Comparison of ENCODE assay signal across 8 mouse cellular contexts in genomic region chr7:24600941-24601597, GRCm38 (mm10). TPM values are rescaled to one million over a fixed set of nuclear protein-coding genes. Genes with fewer than 3 reads are reported as not detected.
DNase-seq lines count a peak whose midpoint lies in the region; ATAC-seq and TF ChIP-seq lines count a peak whose summit lies in the region.

No protein-coding gene starts in this region.

- no peaks in the 10 kb centered on the region for H3K9me3 ChIP-seq in heart, embryonic 12.5 days (replicated peaks)
- H3K9me3 ChIP-seq in kidney, embryonic 16.5 days (ENCODE audit: low read length): no peaks in the 10 kb centered on the region

- TF ChIP-seq POLR2A in liver, adult 2 months (IDR thresholded peaks at IDR 0.05; ENCODE audit: extremely low read depth, insufficient read depth, low read length): no peak
- TF ChIP-seq POLR2A in myocyte (IDR thresholded peaks at IDR 0.05; ENCODE audit: insufficient read length, low read depth): no peak

- H3ac ChIP-seq in C2C12 (ENCODE audit: control insufficient read depth, insufficient read length, low read depth) (no peak overlapping the region), myocyte (ENCODE audit: control insufficient read depth, insufficient read length) (no peak overlapping the region)

- H3K4me3 ChIP-seq in C2C12 (ENCODE audit: insufficient read depth, poor library complexity, severe bottlenecking) (no peak overlapping the region), myocyte (no peak overlapping the region)
- H3K4me3 ChIP-seq in heart, embryonic 12.5 days: no peak overlapping the region
- peak overlapping the region; percentile 7; the same call in 1 of the 2 replicates for H3K4me3 ChIP-seq in kidney, embryonic 16.5 days (ENCODE audit: low read length)
- H3K4me3 ChIP-seq in liver, adult 2 months (ENCODE audit: insufficient read depth, low read depth, low read length): no peak overlapping the region

- peak; percentile 98 for DNase-seq in brain, adult 2 months (ENCODE audit: low read depth, low spot score)
- DNase-seq in liver, adult 2 months (ENCODE audit: extremely low read depth, low read depth, low spot score): peak; percentile 80
- peak; percentile 91 to 98 for DNase-seq in spleen, postnatal 4 days (ENCODE audit: low spot score in 2 of 2)

- H3K79me3 ChIP-seq in C2C12 (ENCODE audit: low read depth): no peaks in the 10 kb centered on the region

- no peaks in the 10 kb centered on the region for H3K36me3 ChIP-seq in C2C12 (ENCODE audit: control insufficient read depth, insufficient read depth)
- H3K36me3 ChIP-seq in heart, embryonic 12.5 days: no peaks in the 10 kb centered on the region
- no peaks in the 10 kb centered on the region for H3K36me3 ChIP-seq in kidney, embryonic 16.5 days (ENCODE audit: insufficient read depth, low read length)
- H3K36me3 ChIP-seq in liver, adult 2 months (ENCODE audit: control insufficient read depth, insufficient read depth, low read length): no peaks in the 10 kb centered on the region
- no peaks in the 10 kb centered on the region for H3K36me3 ChIP-seq in myocyte (ENCODE audit: control insufficient read depth, insufficient read depth)

- no peak overlapping the region for H3K9ac ChIP-seq in heart, embryonic 12.5 days
- 0 out of 2 replicates have a peak overlapping the region, but pooled peaks have one; percentile 22 for H3K9ac ChIP-seq in kidney, embryonic 16.5 days (replicated peaks; ENCODE audit: low read length)
- H3K9ac ChIP-seq in liver, adult 2 months (ENCODE audit: low read depth, low read length): no peak overlapping the region

- H3K4me1 ChIP-seq in heart, embryonic 12.5 days (replicated peaks): peaks cover 3% of the 10 kb centered on the region; the same call in 1 of the 2 replicates
- H3K4me1 ChIP-seq in kidney, embryonic 16.5 days (ENCODE audit: insufficient read depth, low read length): no peaks in the 10 kb centered on the region
- peaks cover 26% of the 10 kb centered on the region for H3K4me1 ChIP-seq in liver, adult 2 months (ENCODE audit: control insufficient read depth, insufficient read depth, low read length)

- peak; percentile 99 for TF ChIP-seq CTCF in C2C12 (IDR thresholded peaks at IDR 0.05; ENCODE audit: control insufficient read depth, insufficient read depth, insufficient read length)
- TF ChIP-seq CTCF in liver, adult 2 months (IDR thresholded peaks at IDR 0.05; ENCODE audit: low read depth, low read length): peak; percentile 100

- H3K27me3 ChIP-seq in C2C12 (ENCODE audit: control insufficient read depth, insufficient read depth, insufficient read length): no peaks in the 10 kb centered on the region
- H3K27me3 ChIP-seq in heart, embryonic 12.5 days (replicated peaks): no peaks in the 10 kb centered on the region; the same call in 1 of the 2 replicates
- H3K27me3 ChIP-seq in kidney, embryonic 16.5 days (ENCODE audit: insufficient read depth, low read length): no peaks in the 10 kb centered on the region
- H3K27me3 ChIP-seq in liver, adult 2 months (ENCODE audit: control insufficient read depth, insufficient read depth, low read length): no peaks in the 10 kb centered on the region
- no peaks in the 10 kb centered on the region for H3K27me3 ChIP-seq in myocyte (ENCODE audit: control insufficient read depth, insufficient read depth, insufficient read length)

- H3K4me2 ChIP-seq in heart, embryonic 12.5 days: peak overlapping the region; percentile 53
- peak overlapping the region; percentile 40 for H3K4me2 ChIP-seq in kidney, embryonic 16.5 days (replicated peaks; ENCODE audit: low read depth, low read length)
- peak overlapping the region; percentile 56 for H3K4me2 ChIP-seq in myocyte (ENCODE audit: low read depth)

- 6% methylated on average over 13 of the region's 13 CpGs for WGBS in heart, embryonic 12.5 days
- 5% methylated on average over 13 of the region's 13 CpGs for WGBS in kidney, embryonic 16.5 days
- WGBS in liver, adult 2 months: 14% methylated on average over 13 of the region's 13 CpGs

- H3K27ac ChIP-seq in heart, embryonic 12.5 days (ENCODE audit: poor library complexity, severe bottlenecking): no peak overlapping the region
- H3K27ac ChIP-seq in kidney, embryonic 16.5 days (ENCODE audit: low read length): no peak overlapping the region
- no peak overlapping the region for H3K27ac ChIP-seq in liver, adult 2 months (replicated peaks; ENCODE audit: insufficient read depth, low read depth, low read length)

- H3K79me2 ChIP-seq in C2C12 (ENCODE audit: control insufficient read depth, insufficient read depth) (no peaks in the 10 kb centered on the region), myocyte (ENCODE audit: control insufficient read depth, insufficient read depth) (no peaks in the 10 kb centered on the region)
- H3K79me2 ChIP-seq in liver, adult 2 months (ENCODE audit: control insufficient read depth, insufficient read depth, low read length): no peaks in the 10 kb centered on the region

- ATAC-seq in erythroblast, adult 5-6 weeks (replicated peaks; ENCODE audit: low FRiP score, poor library complexity, severe bottlenecking): peak; percentile 96
- peak; percentile 79 for ATAC-seq in heart, embryonic 12.5 days (ENCODE audit: insufficient number of reproducible peaks, low FRiP score)
- peak; percentile 85 for ATAC-seq in kidney, embryonic 16.5 days (ENCODE audit: low FRiP score, low TSS enrichment)

TF ChIP-seq in C2C12, 6 proteins besides CTCF, POLR2A, EP300 and RAD21:
- TF ChIP-seq MAX (IDR thresholded peaks at IDR 0.05) (no peak), MYOG (IDR thresholded peaks at IDR 0.05; ENCODE audit: control insufficient read depth, extremely low read depth, insufficient read length) (no peak), MYOD1 (IDR thresholded peaks at IDR 0.05; ENCODE audit: control insufficient read depth, insufficient read length, low read depth) (peak; percentile 15), CEBPB (IDR thresholded peaks at IDR 0.05; ENCODE audit: low read depth) (no peak), USF1 (IDR thresholded peaks at IDR 0.05; ENCODE audit: low read depth) (no peak)

TF ChIP-seq in myocyte, 11 proteins besides CTCF, POLR2A, EP300 and RAD21 (continues in another document):
- peak in 1 of 3 experiments; percentile 44 for TF ChIP-seq MYOG (IDR thresholded peaks at IDR 0.05; ENCODE audit: control insufficient read depth in 1 of 3, insufficient read depth in 1 of 3, insufficient read length in 2 of 3, low read depth in 2 of 3)
- peak in 2 of 3 experiments; percentile 40 to 49 for TF ChIP-seq MYOD1 (IDR thresholded peaks at IDR 0.05; ENCODE audit: control insufficient read depth in 1 of 3, insufficient read length in 2 of 3, low read depth in 2 of 3)
- no peak for TF ChIP-seq POLR2AphosphoS2 (IDR thresholded peaks at IDR 0.05; ENCODE audit: insufficient read length, low read depth)
- no peak for TF ChIP-seq E2F4 (IDR thresholded peaks at IDR 0.05; ENCODE audit: insufficient read depth)
- no peak for TF ChIP-seq USF1 (IDR thresholded peaks at IDR 0.05; ENCODE audit: low read depth)

RNA-seq across cellular contexts. Expression of gene Phldb3, which starts 9.5 kb away (rescaled TPM):
- 4.1 TPM for polyA plus RNA-seq in C2C12 (2012; fragmentation: generic; extraction: Trizol)
- 0.84 TPM in 1 of 2 replicates, not detected in the other for total RNA-seq in erythroblast, adult 5-6 weeks (2015; ENCODE audit: low replicate concordance)
- 0.85 and 3.2 TPM in 2 replicates for total RNA-seq in erythroblast, adult 5-6 weeks (2017; ENCODE audit: low replicate concordance)
- not detected in 2 replicates for polyA plus RNA-seq in heart, embryonic 12.5 days (2016; fragmentation: Nextera tagmentation; extraction: Ambion mirVana)
- polyA plus RNA-seq in kidney, embryonic 16.5 days (2015; fragmentation: Nextera tagmentation; extraction: Ambion mirVana): 0.14 and 0.22 TPM in 2 replicates
- 1.4 and 1.5 TPM in 2 replicates for total RNA-seq in liver, adult 2 months (2014; rRNA removed)
- 3.4 and 3.5 TPM in 2 replicates for polyA plus RNA-seq in liver, adult 2 months (2012; rRNA removed)
- polyA plus RNA-seq in myocyte (2012; fragmentation: generic; extraction: Trizol): 11.5 TPM

RNA-seq across cellular contexts. Expression of gene Zfp575, which starts 13.6 kb away (rescaled TPM):
- 0.35 TPM for polyA plus RNA-seq in C2C12 (2012; fragmentation: generic; extraction: Trizol)
- total RNA-seq in erythroblast, adult 5-6 weeks (2015; ENCODE audit: low replicate concordance): not detected in 2 replicates
- not detected in 2 replicates for total RNA-seq in erythroblast, adult 5-6 weeks (2017; ENCODE audit: low replicate concordance)
- polyA plus RNA-seq in heart, embryonic 12.5 days (2016; fragmentation: Nextera tagmentation; extraction: Ambion mirVana): 0.69 and 1.1 TPM in 2 replicates
- 3.8 and 3.9 TPM in 2 replicates for polyA plus RNA-seq in kidney, embryonic 16.5 days (2015; fragmentation: Nextera tagmentation; extraction: Ambion mirVana)
- not detected in 2 replicates for total RNA-seq in liver, adult 2 months (2014; rRNA removed)
- polyA plus RNA-seq in liver, adult 2 months (2012; rRNA removed): 0.02 TPM in 1 of 2 replicates, not detected in the other
- 0.12 TPM for polyA plus RNA-seq in myocyte (2012; fragmentation: generic; extraction: Trizol)

RNA-seq across cellular contexts. Expression of gene Ethe1, which starts 13.7 kb away (rescaled TPM):
- polyA plus RNA-seq in C2C12 (2012; fragmentation: generic; extraction: Trizol) (48.0 TPM), myocyte (2012; fragmentation: generic; extraction: Trizol) (34.7 TPM)
- total RNA-seq in erythroblast, adult 5-6 weeks (2015; ENCODE audit: low replicate concordance): 22.3 and 28.0 TPM in 2 replicates
- total RNA-seq in erythroblast, adult 5-6 weeks (2017; ENCODE audit: low replicate concordance): 9.5 and 10.7 TPM in 2 replicates
- 17.6 and 19.2 TPM in 2 replicates for polyA plus RNA-seq in heart, embryonic 12.5 days (2016; fragmentation: Nextera tagmentation; extraction: Ambion mirVana)
- 53.0 and 55.2 TPM in 2 replicates for polyA plus RNA-seq in kidney, embryonic 16.5 days (2015; fragmentation: Nextera tagmentation; extraction: Ambion mirVana)
- total RNA-seq in liver, adult 2 months (2014; rRNA removed): 71.1 and 91.4 TPM in 2 replicates
- 227 and 244 TPM in 2 replicates for polyA plus RNA-seq in liver, adult 2 months (2012; rRNA removed)

RNA-seq across cellular contexts. Expression of gene Lypd3, which starts 35.3 kb away (rescaled TPM):
- not detected for polyA plus RNA-seq in C2C12 (2012; fragmentation: generic; extraction: Trizol)
- total RNA-seq in erythroblast, adult 5-6 weeks (2015; ENCODE audit: low replicate concordance): not detected in 2 replicates
- total RNA-seq in erythroblast, adult 5-6 weeks (2017; ENCODE audit: low replicate concordance): not detected in 2 replicates
- polyA plus RNA-seq in heart, embryonic 12.5 days (2016; fragmentation: Nextera tagmentation; extraction: Ambion mirVana): 0.10 and 0.15 TPM in 2 replicates
- polyA plus RNA-seq in kidney, embryonic 16.5 days (2015; fragmentation: Nextera tagmentation; extraction: Ambion mirVana): 0.75 and 1.0 TPM in 2 replicates
- not detected in 2 replicates for total RNA-seq in liver, adult 2 months (2014; rRNA removed)
- polyA plus RNA-seq in liver, adult 2 months (2012; rRNA removed): not detected in 2 replicates
- polyA plus RNA-seq in myocyte (2012; fragmentation: generic; extraction: Trizol): not detected

RNA-seq across cellular contexts. Expression of gene Xrcc1, which starts 55.0 kb away (rescaled TPM):
- polyA plus RNA-seq in C2C12 (2012; fragmentation: generic; extraction: Trizol) (57.4 TPM), myocyte (2012; fragmentation: generic; extraction: Trizol) (32.7 TPM)
- 7.5 and 9.4 TPM in 2 replicates for total RNA-seq in erythroblast, adult 5-6 weeks (2015; ENCODE audit: low replicate concordance)
- total RNA-seq in erythroblast, adult 5-6 weeks (2017; ENCODE audit: low replicate concordance): 15.9 and 18.0 TPM in 2 replicates
- polyA plus RNA-seq in heart, embryonic 12.5 days (2016; fragmentation: Nextera tagmentation; extraction: Ambion mirVana): 70.5 and 71.7 TPM in 2 replicates
- polyA plus RNA-seq in kidney, embryonic 16.5 days (2015; fragmentation: Nextera tagmentation; extraction: Ambion mirVana): 159 and 164 TPM in 2 replicates
- 4.8 and 7.4 TPM in 2 replicates for total RNA-seq in liver, adult 2 months (2014; rRNA removed)
- polyA plus RNA-seq in liver, adult 2 months (2012; rRNA removed): 12.6 and 17.1 TPM in 2 replicates
